Mouse (Mus musculus) brain, embryonic 14.5 days (tissue): ENCODE results near the gene Wasf2. TPM values are rescaled to one million over a fixed set of nuclear protein-coding genes. Genes with fewer than 3 reads are reported as not detected.

ENCODE experiments used
- DNase-seq: peaks from one replicate; pipeline ENCODE4 v3.0.0-alpha.2; 2011; ENCODE audit warnings: low read depth
- CTCF ChIP-seq: fragments of 200-500 bp; IDR thresholded peaks from 2 replicates; pipeline ENCODE4 v1.5.1; 2012; ENCODE audit warnings: inconsistent platforms, mild to moderate bottlenecking, moderate library complexity, borderline replicate concordance; ENCODE audit not compliant: insufficient read depth, insufficient read length; ENCODE audit errors: extremely low read depth
- POLR2A ChIP-seq: fragments of 200-500 bp; IDR thresholded peaks from 2 replicates; pipeline ENCODE4 v1.6.1; 2012; ENCODE audit warnings: mild to moderate bottlenecking, inconsistent platforms, borderline replicate concordance; ENCODE audit not compliant: poor library complexity, insufficient read depth, insufficient read length, severe bottlenecking; ENCODE audit errors: extremely low read depth
- polyA plus RNA-seq: library from polyadenylated mRNA; depleted of rRNA; stranded (reverse); fragments of >200 nt; gene quantifications from 2 replicates; pipeline ENCODE4 v1.2.3, GENCODE M21; 2012

Gene Wasf2
- polyA plus RNA-seq, 1 experiment = 25.5 TPM

DNA sequence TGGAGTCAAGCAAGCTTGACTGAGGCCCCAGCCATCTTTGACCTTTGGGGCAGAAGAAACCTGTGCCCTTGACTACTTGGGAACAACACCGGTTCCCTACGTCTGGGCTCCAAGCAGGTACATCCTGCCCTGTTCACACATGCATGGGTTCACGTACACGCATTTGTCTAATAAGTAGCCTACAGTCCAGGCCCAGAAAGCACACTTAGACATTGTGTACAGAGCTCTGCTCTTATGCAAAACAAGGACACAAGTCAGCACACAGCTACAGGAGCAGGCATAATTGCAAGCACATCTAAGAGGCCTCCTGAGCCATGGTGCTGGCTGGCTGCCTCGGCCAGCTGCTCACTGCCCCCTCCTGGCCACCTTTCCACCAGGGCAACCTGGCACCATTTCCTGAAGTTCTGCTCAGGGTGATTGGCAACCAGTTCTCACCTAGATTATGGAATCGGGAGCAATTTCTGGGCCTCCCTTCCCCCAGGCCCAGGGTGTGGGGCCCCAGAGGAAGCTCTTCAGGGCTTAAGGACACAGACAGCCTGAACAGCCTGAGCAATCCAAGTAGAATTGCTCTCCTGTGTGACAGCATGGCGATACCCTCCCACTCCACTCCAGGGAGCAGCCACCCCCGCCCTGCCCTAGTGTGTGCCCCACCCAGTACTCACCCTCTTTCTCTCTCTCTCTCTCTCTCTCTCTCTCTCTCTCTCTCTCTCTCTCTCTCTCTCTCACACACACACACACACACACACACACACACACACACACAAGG, 70.9 kb downstream of the Wasf2 start:
- TF ChIP-seq POLR2A = no peak
- peak; percentile 56 for TF ChIP-seq CTCF
- DNase-seq = peak; percentile 83

DNA sequence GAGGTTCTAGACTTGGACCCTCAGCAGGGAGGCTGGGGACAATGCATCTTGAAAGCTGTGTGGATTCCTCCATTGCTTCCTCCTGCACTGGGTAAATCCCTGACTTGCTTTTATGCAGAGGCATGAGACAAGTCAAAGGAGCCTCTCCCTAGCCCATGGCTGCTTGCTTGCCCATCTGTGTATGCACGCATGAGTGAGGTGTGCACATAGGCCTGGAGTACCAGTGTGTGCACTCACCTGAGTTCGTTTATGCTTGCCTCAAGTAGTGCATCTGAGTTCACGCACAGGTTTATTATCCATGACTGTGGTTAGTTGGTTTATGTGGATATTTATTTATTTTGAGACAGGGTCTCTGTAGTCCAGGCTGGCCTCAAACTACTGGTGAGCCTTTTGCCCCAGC, 71.9 kb downstream of the Wasf2 start:
- no peak for DNase-seq
- TF ChIP-seq CTCF (no peak), POLR2A (no peak)

DNA sequence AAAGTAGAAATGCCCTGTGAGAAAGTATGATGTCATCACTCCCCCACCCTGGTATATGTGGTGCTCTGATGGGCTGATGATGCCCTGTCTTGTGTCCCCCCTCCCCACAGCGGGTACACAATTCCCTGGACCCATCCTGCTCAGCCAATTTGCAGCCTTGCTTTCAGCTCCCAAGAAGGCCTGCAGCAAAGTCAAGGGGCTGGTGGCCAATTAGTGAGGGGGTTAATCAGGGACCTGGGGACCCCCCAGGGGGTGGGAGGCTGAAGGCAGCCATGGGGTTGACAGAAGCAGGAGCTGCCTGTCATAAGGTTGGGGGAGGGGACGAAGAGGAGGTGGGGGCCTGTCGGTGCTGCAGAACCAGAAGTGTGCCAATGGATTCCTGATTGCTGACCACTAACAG, 73.3 kb downstream of the Wasf2 start:
- peak; percentile 35 for DNase-seq

DNA sequence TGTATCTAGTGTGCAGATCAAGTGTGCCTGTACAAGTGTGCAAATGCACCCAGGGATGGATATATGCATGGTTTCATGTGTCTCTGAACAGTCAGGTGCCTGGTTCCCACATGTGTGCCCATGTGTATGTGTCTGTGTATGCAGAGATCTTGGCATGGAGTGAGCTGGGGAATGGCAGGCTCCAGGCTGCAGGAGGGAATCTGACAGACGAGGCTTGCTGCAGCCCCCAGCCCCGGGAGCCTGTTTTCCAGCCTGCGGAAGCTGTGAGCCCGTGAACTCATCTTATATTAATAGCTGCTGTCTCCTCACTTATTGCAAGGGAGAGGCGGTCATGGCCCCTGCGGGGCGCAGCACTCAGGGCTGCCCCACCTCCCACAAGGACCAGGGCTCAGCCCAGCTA, 74.1 kb downstream of the Wasf2 start:
- TF ChIP-seq POLR2A = no peak
- peak; percentile 59 for DNase-seq

More for the DNA sequence above, 73.3 kb downstream of the Wasf2 start:
- TF ChIP-seq CTCF = no peak
- TF ChIP-seq POLR2A = no peak

DNA sequence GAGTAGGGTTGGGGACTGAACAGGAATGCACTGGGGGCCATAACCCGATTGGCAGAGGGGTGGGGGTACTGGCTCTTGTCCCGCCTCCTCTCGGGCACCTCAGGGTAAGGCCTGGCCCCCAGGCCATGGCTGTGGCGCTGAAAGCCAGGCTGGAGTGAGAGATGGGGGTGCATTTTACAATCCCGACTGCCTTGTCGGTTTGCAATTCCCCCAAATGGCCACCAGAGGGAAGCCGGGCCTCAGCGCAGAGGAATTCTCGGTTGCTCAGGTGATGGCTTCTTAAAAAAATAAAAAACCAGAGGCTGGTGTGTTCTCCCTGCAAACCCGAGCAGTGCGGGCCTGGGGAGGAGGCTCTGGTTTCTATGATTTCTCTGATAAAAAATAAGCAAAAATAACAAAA, 79.1 kb downstream of the Wasf2 start:
- TF ChIP-seq POLR2A (no peak), CTCF (peak; percentile 95)
- peak; percentile 80 for DNase-seq

DNA sequence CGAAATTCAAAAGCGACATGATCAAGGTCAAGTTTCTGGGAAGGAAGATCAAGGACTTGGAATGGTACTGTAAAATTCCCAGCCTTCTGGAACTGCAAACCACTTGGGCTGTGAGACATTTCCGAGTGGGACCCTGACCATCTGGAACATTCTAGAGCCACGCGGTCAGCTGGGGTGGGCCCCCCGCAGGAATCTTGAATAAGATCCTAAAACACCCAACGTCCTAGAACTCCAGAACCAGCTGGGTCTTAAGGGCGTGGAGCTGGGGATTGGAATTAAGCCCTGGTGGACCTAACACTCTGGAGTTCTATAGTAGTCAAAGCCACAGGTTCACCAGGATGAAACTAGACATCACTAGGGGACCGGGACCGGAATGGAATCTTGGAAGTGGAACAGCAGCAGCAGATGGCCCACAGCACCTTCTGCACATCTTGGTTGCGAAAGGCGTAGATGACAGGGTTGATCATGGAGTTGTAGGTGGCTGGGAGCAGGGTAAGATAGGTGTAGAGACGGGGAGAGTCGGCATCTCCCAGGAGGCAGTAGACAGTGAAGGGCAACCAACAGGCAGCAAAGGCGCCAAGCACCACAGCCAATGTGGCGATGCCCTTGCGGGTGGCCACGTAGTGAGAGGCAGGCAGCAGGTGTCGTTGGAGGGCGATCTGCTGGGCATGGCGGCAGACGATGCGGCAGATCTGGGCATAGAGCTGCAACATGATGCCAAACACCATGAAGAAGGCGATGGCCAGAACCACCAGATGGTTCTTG, 79.9 kb downstream of the Wasf2 start:
- TF ChIP-seq CTCF (no peak), POLR2A (no peak)
- DNase-seq = no peak

DNA sequence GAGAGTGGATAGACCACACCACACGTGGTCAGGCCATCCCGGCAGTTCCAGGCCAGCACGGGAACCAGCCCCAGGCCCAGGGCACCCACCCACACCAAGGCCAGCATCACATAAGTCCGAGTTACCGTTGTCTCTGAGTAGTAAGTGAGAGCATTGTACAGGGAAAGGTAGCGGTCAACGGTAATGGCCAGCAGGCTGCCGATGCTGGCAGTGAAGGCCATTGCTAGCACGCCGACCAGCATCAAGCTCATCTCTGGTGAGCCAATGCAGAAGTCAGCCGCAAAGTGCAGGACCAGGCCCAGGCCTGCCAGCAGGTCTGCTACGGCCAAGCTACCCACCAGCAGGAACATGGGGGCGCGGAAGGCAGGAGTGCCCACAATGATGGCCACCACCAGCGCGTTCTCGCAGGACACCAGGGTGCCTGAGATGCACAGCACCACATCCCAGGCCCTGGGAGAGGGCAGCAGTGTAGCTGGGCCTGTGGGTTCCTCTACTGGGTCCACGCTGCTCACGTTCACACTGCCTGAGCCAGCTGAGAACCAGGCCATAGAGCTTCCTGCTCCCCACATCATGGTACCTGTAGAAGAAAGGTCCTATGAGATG, 80.6 kb downstream of the Wasf2 start:
- no peak for DNase-seq

DNA sequence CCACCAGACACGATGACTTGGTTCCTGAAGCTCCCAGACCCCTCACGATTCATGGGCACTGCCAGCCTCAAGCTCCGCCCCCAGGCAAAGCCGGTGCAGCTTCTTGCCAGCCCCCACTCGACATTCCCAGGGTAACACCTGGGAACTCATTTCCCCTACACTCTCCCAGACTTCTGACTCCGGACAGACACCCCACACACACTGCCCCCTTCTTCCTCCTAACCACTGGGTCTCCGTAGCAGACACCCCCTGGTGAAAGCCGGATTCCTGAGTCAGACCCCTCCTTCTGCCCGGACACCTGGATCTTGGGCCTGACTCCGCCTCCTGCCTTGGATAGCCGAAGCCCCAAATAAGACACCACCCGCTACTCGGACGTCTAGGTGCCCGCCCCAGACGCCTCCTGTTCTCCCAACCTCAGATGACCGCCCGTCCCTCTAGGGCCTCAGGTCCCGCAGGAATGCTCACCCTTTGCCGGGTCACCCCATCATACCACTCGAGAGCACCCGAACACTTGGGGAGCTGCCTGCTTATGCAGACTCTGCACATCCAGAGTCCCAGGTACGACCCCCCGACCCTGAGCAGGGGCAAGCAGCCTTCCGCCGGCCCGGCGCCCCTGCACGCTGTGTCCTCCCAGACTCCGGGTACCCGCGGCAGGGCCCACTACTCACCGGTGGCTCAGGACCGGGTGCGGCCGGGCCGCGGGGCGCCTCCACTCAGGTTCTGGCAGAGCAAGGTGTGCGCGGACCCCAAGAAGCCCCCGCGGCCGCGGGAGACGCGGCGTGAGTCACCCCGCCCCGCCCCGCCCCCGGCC, 81.7 kb downstream of the Wasf2 start, which contains the start of the genes Cd164l2 and Gpr3:
Gene Cd164l2 (plus strand): TSS at position 381 of the 811 bp plus-strand sequence.
Gene Gpr3 (minus strand): TSS at position 786 of the 811 bp plus-strand sequence.
- DNase-seq = no peak
- TF ChIP-seq CTCF (no peak), POLR2A (no peak)

More for the DNA sequence above, 80.6 kb downstream of the Wasf2 start:
- TF ChIP-seq POLR2A = no peak
- no peak for TF ChIP-seq CTCF

DNA sequence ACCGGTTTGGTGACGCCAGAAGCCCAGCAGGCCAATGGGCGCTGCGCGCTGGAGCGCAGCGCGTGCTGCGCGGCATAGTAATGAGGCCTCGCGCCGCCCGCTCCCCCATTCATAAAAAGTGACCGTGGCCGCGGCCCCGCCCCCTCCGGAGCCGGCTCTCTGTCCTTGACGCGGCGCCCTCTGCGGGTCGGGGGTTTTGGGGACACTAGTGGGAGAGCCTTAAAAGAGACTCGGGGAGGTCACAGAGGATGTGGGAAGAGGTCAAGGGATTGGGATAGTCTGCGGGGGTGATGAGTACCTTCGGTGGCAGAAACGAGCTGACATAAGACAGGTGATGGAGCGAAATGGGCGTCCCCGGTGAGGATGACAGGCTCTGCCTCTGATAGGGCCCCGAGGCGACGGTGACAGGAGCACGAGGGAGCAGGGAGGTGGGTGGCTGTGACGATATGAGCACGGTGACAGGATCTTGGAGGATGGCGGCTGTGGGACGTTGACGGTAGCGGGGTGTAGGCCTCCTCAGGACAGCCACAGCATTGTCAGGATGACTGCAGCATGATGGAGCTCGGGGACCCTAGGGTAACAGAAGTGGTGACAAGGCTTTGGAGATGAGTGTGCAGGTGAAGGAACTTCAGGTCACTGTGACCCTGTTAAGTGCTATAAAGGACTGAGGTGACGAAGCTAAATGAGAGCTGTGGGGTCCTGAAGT, 82.4 kb downstream of the Wasf2 start:
- DNase-seq = peak; percentile 87
- TF ChIP-seq CTCF (0 out of 2 replicates have a peak, but pooled peaks have one; percentile 4), POLR2A (no peak)

DNA sequence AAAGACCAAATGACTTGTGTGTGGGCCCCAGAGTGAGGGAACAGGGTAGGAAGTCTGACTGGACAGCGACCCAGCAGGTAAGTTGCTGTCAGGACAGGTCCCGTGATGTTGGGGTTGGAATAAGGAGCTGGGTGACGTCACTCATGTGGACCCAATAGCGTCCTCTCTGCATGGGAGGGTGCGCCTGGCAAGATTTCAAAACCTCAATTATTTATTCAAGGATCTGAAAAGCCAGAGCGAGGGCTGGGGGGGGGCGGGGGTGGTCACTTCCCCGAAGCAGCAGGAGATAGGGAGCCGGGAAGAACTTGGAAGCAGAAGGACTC, 82.9 kb downstream of the Wasf2 start:
- no peak for TF ChIP-seq CTCF
- no peak for TF ChIP-seq POLR2A
- DNase-seq = peak; percentile 54

DNA sequence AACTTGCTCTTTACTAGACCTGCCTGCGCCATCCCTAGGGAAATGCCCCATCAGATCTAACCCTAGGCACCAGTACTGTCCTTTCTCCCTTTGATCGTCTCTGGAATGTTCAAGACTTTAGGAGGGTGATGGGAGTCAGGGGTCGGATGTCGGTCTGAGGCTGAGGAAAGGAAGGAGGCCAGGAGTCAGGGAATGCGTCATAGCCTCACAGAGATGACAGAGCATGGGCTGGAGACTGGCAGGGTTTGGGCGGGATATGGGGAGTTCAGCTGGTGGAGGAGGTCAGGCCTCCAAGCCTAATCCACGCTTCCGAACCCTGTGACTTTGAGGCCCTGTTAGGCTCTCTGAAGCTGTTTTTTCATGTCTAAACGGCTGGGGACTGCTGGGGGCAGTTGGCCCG, 83.4 kb downstream of the Wasf2 start:
- no peak for TF ChIP-seq CTCF
- no peak for TF ChIP-seq POLR2A
- no peak for DNase-seq

DNA sequence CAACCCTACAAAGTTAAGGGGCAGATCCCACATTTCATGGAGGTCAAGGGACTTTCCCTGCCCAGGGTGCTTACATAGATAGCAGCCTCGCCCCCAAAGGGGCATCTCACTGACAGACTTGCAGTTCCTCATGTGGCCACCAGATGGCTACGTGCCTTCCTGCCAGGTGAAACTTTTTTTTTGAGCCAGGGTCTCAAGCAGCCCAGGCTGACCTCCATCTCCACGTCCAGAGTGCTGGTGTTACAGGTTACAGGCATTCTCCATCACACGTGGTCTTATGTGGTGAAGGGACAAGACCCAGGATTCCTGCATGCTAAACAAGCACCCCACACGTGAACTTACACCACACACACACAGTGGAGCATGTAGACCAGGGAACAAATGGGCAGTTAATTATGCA, 87.3 kb downstream of the Wasf2 start:
- DNase-seq = peak; percentile 68
- no peak for TF ChIP-seq POLR2A
- peak; percentile 95 for TF ChIP-seq CTCF
